Mouse (Mus musculus): ENCODE measurements around the gene Caprin2. TPM values are rescaled to one million over a fixed set of nuclear protein-coding genes. Genes with fewer than 3 reads are reported as not detected.
A peak's percentile ranks its signal among the peaks of the same experiment; 100 is the strongest.

Caprin2 gene
- total RNA-seq, 2 experiments from 2014 or later, result 5.7 to 6.5 TPM

GRCm38 (mm10) chr6:148873911-148874310 lies 22.1 kb downstream of the Caprin2 start:
- DNase-seq, result no peak
- intact Hi-C loops (cut with DNase I), result no loop called here

GRCm38 (mm10) chr6:148845629-148846028 lies 50.4 kb downstream of the Caprin2 start:
- intact Hi-C loops (cut with DNase I), result no loop called here
- no peak for DNase-seq

GRCm38 (mm10) chr6:148841760-148842159 lies 54.3 kb downstream of the Caprin2 start:
- intact Hi-C loops (cut with DNase I), result no loop called here
- DNase-seq, result no peak

GRCm38 (mm10) chr6:148838460-148838859 lies 57.6 kb downstream of the Caprin2 start:
- intact Hi-C loops (cut with DNase I), result no loop called here

GRCm38 (mm10) chr6:148831728-148832121 lies 64.3 kb downstream of the Caprin2 start:
- DNase-seq, result no peak
- intact Hi-C loops (cut with DNase I), result loop anchor here (5.0 kb wide), 1 partner anchor 66 kb away; the partner anchor contains the start of gene Caprin2

More at GRCm38 (mm10) chr6:148838460-148838859, 57.6 kb downstream of the Caprin2 start:
- no peak for DNase-seq

GRCm38 (mm10) chr6:148830748-148831727 lies 65.0 kb downstream of the Caprin2 start, which contains the start of gene Ipo8:
Gene Ipo8 (minus strand): TSS chr6:148831467.
- intact Hi-C loops (cut with DNase I), result loop anchor here (5.0 kb wide), 1 partner anchor 66 kb away; the partner anchor contains the start of gene Caprin2
- peak; percentile 87 to 89 for DNase-seq

- intact Hi-C loops (cut with DNase I), result loop anchor here (5.0 kb wide), 1 partner anchor 67 kb away; the partner anchor contains the start of gene Caprin2
- DNase-seq, result no peak
Observed at GRCm38 (mm10) chr6:148830355-148830747, 65.7 kb downstream of the Caprin2 start.

- intact Hi-C loops (cut with DNase I), result no loop called here
- no peak for DNase-seq
Observed at GRCm38 (mm10) chr6:148826119-148826518, 69.9 kb downstream of the Caprin2 start.

GRCm38 (mm10) chr6:148818624-148819343 lies 77.3 kb downstream of the Caprin2 start:
- intact Hi-C loops (cut with DNase I), result no loop called here

GRCm38 (mm10) chr6:148816751-148817150 lies 79.3 kb downstream of the Caprin2 start:
- intact Hi-C loops (cut with DNase I), result no loop called here

More at GRCm38 (mm10) chr6:148818624-148819343, 77.3 kb downstream of the Caprin2 start:
- DNase-seq, result no peak

GRCm38 (mm10) chr6:148811117-148811516 lies 84.9 kb downstream of the Caprin2 start:
- no peak for DNase-seq
- intact Hi-C loops (cut with DNase I), result no loop called here

More at GRCm38 (mm10) chr6:148816751-148817150, 79.3 kb downstream of the Caprin2 start:
- DNase-seq, result no peak

GRCm38 (mm10) chr6:148799773-148800172 lies 96.3 kb downstream of the Caprin2 start:
- intact Hi-C loops (cut with DNase I), result no loop called here
- no peak for DNase-seq

GRCm38 (mm10) chr6:148795145-148795544 lies 100.9 kb downstream of the Caprin2 start:
- no peak for DNase-seq
- intact Hi-C loops (cut with DNase I), result no loop called here

Other genes with a start within 250 kb of the Caprin2 start
- gene Ipo8, start 64.8 kb downstream of the Caprin2 start, total RNA-seq (2021), result 10 to 100 TPM; 21.4 to 23.7 TPM
- gene Sinhcaf, start 50.2 kb upstream of the Caprin2 start, total RNA-seq (2021), result 1 to 10 TPM; 6.4 to 6.9 TPM
- 10 to 100 TPM; 20.5 to 23.3 TPM for gene Dennd5b, start 205.4 kb upstream of the Caprin2 start, total RNA-seq (2021)
- not detected for gene Gm10203, start 233.9 kb upstream of the Caprin2 start, total RNA-seq (2021)
- gene Etfbkmt, start 243.6 kb upstream of the Caprin2 start, total RNA-seq (2021), result 10 to 100 TPM; 31.2 to 31.9 TPM

Measured in heart, postnatal 14 days (tissue).